Mouse (Mus musculus): ENCODE results near the gene Gm10961. TPM values are rescaled to one million over a fixed set of nuclear protein-coding genes. Genes with fewer than 3 reads are reported as not detected.
A peak's percentile ranks its signal among the peaks of the same experiment; 100 is the strongest.
"Not testable (repeated sequence)": the region's sequence is repeated elsewhere in the genome, so short reads cannot be mapped to it uniquely, and the experiment has no call there.

The Gm10961 gene
- polyA plus RNA-seq, 1 experiment: not detected

- H3K4me1 ChIP-seq (ENCODE audit: control insufficient read depth, insufficient read depth, low read length): peaks cover 7% of the 10 kb centered on the region
- H3K27ac ChIP-seq (ENCODE audit: insufficient read depth, low read depth, low read length): no peak overlapping the region
- no peak overlapping the region for H3K4me3 ChIP-seq (ENCODE audit: insufficient read depth, low read length)
- TF ChIP-seq CTCF (IDR thresholded peaks at IDR 0.05; ENCODE audit: low read depth, low read length): no peak
- TF ChIP-seq POLR2A (IDR thresholded peaks at IDR 0.05; ENCODE audit: borderline replicate concordance, low read depth, low read length): no peak
Measured at GRCm38 (mm10) chr3:107628551-107628950, 2.6 kb upstream of the Gm10961 start.

GRCm38 (mm10) chr3:107629411-107629810 is 1.7 kb upstream of the Gm10961 start:
- no peak for TF ChIP-seq POLR2A (IDR thresholded peaks at IDR 0.05; ENCODE audit: borderline replicate concordance, low read depth, low read length)
- no peak for TF ChIP-seq CTCF (IDR thresholded peaks at IDR 0.05; ENCODE audit: low read depth, low read length)
- Histone ChIP-seq H3K27ac (ENCODE audit: insufficient read depth, low read depth, low read length) (no peak overlapping the region), H3K4me1 (ENCODE audit: control insufficient read depth, insufficient read depth, low read length) (peaks cover 7% of the 10 kb centered on the region), H3K4me3 (ENCODE audit: insufficient read depth, low read length) (no peak overlapping the region)

DNA sequence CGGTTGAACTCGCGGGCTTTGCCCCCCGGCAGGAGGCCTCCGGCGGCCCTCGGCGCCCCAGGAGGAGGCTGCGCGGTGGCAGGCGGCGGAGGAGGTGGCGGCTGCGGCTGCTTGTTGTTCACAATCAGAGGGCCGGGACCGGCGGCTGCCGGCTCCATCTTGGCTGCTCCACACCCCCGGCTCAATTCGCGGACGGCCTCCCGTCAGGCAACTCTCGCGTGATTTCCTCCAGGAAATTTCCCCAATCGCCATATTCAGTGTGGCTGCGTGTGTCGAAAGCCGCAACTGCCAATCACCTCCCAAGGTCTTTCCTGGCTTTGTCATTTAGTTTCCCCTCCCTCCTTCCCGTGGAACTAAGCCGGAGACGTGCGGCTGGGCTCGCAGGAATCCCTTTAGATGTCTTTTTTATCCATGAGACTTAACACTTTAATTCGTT is 419 bp downstream of the Gm10961 start, which contains the start of gene Strip1:
Gene Strip1 (minus strand): TSS at position 172 of the 436 bp plus-strand sequence.
- TF ChIP-seq CTCF (IDR thresholded peaks at IDR 0.05; ENCODE audit: low read depth, low read length) (no peak), POLR2A (IDR thresholded peaks at IDR 0.05; ENCODE audit: borderline replicate concordance, low read depth, low read length) (peak; percentile 14; the same call in 1 of the 2 replicates)
- Histone ChIP-seq H3K4me3 (ENCODE audit: insufficient read depth, low read length) (peak within 1 kb of the TSS; percentile 89), H3K4me1 (ENCODE audit: control insufficient read depth, insufficient read depth, low read length) (peaks cover 7% of the 10 kb centered on the region), H3K27ac (ENCODE audit: insufficient read depth, low read depth, low read length) (peak within 1 kb of the TSS; percentile 49)

DNA sequence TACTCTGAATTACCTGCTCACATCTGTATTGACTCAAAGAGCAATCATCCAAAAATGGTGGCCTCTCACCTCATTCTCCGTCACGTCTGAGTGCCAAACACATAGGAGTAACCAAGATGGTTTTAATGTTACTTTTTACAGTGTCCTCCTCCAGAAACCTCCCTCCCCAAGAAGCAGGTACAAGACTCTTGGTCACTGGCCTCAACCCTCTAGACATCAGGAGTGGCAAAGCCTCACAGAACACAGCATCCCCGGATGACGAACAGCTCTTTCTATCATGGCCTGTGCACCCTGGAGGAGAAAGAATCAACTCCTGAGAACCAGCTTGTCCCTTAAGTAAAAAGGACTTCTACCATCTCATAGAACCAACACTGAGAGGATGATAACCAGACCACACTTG is 1.7 kb downstream of the Gm10961 start:
- Histone ChIP-seq H3K27ac (ENCODE audit: insufficient read depth, low read depth, low read length) (no peak overlapping the region), H3K4me1 (ENCODE audit: control insufficient read depth, insufficient read depth, low read length) (peaks cover 9% of the 10 kb centered on the region), H3K4me3 (ENCODE audit: insufficient read depth, low read length) (no peak overlapping the region)
- TF ChIP-seq CTCF (IDR thresholded peaks at IDR 0.05; ENCODE audit: low read depth, low read length) (no peak), POLR2A (IDR thresholded peaks at IDR 0.05; ENCODE audit: borderline replicate concordance, low read depth, low read length) (no peak)

GRCm38 (mm10) chr3:107633906-107634305 is 2.8 kb downstream of the Gm10961 start:
- Histone ChIP-seq H3K4me1 (ENCODE audit: control insufficient read depth, insufficient read depth, low read length) (peaks cover 10% of the 10 kb centered on the region), H3K27ac (ENCODE audit: insufficient read depth, low read depth, low read length) (no peak overlapping the region), H3K4me3 (ENCODE audit: insufficient read depth, low read length) (no peak overlapping the region)
- TF ChIP-seq POLR2A (IDR thresholded peaks at IDR 0.05; ENCODE audit: borderline replicate concordance, low read depth, low read length): no peak
- TF ChIP-seq CTCF (IDR thresholded peaks at IDR 0.05; ENCODE audit: low read depth, low read length): no peak

DNA sequence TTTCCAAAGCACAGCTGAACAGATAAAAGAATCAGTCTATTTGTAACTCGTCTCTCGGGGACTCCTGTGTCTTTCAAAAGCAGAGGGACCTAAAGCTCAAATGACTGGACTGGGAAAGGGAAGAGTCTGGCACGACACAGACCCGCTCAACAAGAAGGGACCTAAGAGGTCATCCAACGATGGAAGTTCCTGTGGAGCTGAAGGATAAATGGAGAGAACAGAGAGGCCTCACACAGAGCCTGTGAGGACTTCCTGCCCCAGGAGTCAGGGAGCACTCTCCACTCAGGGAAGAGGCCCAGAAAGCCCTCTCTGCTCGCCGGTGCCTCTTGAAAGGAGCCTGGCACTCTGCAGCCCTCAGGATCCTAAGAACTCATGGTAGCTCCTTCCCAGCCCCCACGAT is 4.7 kb downstream of the Gm10961 start:
- TF ChIP-seq POLR2A (IDR thresholded peaks at IDR 0.05; ENCODE audit: borderline replicate concordance, low read depth, low read length) (no peak), CTCF (IDR thresholded peaks at IDR 0.05; ENCODE audit: low read depth, low read length) (no peak)
- no peak overlapping the region for H3K27ac ChIP-seq (ENCODE audit: insufficient read depth, low read depth, low read length)
- no peak overlapping the region for H3K4me3 ChIP-seq (ENCODE audit: insufficient read depth, low read length)

DNA sequence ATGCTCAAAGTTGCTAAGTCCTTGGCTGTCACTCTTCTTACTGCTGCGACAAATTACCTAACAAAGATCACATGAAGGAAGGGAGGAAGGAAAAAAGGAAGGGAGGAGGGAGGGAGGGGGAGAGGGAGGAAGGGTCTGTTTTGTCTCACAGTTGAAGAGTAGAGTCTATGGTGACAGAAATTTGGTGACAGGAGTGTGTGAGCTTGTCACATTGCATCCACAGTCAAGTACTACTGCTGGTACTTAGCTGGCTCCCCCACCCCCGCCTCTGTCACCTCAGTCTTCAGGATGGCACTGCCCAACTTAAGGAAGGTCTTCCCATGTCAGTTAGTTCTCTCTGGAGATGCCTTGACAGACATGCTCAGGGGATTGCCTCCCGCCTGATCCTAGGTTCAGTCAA is 5.1 kb downstream of the Gm10961 start:
- Histone ChIP-seq H3K4me1 (ENCODE audit: control insufficient read depth, insufficient read depth, low read length) (peaks cover 7% of the 10 kb centered on the region; the same call in 1 of the 2 replicates), H3K27ac (ENCODE audit: insufficient read depth, low read depth, low read length) (no peak overlapping the region), H3K4me3 (ENCODE audit: insufficient read depth, low read length) (no peak overlapping the region)
- TF ChIP-seq POLR2A (IDR thresholded peaks at IDR 0.05; ENCODE audit: borderline replicate concordance, low read depth, low read length): no peak
- no peak for TF ChIP-seq CTCF (IDR thresholded peaks at IDR 0.05; ENCODE audit: low read depth, low read length)

More for the DNA sequence above, 4.7 kb downstream of the Gm10961 start:
- H3K4me1 ChIP-seq (ENCODE audit: control insufficient read depth, insufficient read depth, low read length): peaks cover 7% of the 10 kb centered on the region; the same call in 1 of the 2 replicates

- Histone ChIP-seq H3K4me1 (ENCODE audit: control insufficient read depth, insufficient read depth, low read length) (0 out of 2 replicates have a peak, but pooled peaks cover 3% of the 10 kb centered on the region), H3K27ac (ENCODE audit: insufficient read depth, low read depth, low read length) (no peak overlapping the region), H3K4me3 (ENCODE audit: insufficient read depth, low read length) (no peak overlapping the region)
- TF ChIP-seq POLR2A (IDR thresholded peaks at IDR 0.05; ENCODE audit: borderline replicate concordance, low read depth, low read length) (no peak), CTCF (IDR thresholded peaks at IDR 0.05; ENCODE audit: low read depth, low read length) (no peak)
Measured at GRCm38 (mm10) chr3:107637606-107638172, 6.6 kb downstream of the Gm10961 start.

- Histone ChIP-seq H3K4me1 (ENCODE audit: control insufficient read depth, insufficient read depth, low read length) (no peaks in the 10 kb centered on the region), H3K4me3 (ENCODE audit: insufficient read depth, low read length) (no peak overlapping the region), H3K27ac (ENCODE audit: insufficient read depth, low read depth, low read length) (no peak overlapping the region)
- TF ChIP-seq POLR2A (IDR thresholded peaks at IDR 0.05; ENCODE audit: borderline replicate concordance, low read depth, low read length) (no peak), CTCF (IDR thresholded peaks at IDR 0.05; ENCODE audit: low read depth, low read length) (no peak)
Measured at GRCm38 (mm10) chr3:107646947-107647346, 15.8 kb downstream of the Gm10961 start.

GRCm38 (mm10) chr3:107650276-107650675 is 19.2 kb downstream of the Gm10961 start:
- not testable (repeated sequence) for H3K27ac ChIP-seq (ENCODE audit: insufficient read depth, low read depth, low read length); H3K4me3 ChIP-seq (ENCODE audit: insufficient read depth, low read length); H3K4me1 ChIP-seq (ENCODE audit: control insufficient read depth, insufficient read depth, low read length)
